Mouse (Mus musculus): ENCODE measurements around the gene Fbxw7.

DNA sequence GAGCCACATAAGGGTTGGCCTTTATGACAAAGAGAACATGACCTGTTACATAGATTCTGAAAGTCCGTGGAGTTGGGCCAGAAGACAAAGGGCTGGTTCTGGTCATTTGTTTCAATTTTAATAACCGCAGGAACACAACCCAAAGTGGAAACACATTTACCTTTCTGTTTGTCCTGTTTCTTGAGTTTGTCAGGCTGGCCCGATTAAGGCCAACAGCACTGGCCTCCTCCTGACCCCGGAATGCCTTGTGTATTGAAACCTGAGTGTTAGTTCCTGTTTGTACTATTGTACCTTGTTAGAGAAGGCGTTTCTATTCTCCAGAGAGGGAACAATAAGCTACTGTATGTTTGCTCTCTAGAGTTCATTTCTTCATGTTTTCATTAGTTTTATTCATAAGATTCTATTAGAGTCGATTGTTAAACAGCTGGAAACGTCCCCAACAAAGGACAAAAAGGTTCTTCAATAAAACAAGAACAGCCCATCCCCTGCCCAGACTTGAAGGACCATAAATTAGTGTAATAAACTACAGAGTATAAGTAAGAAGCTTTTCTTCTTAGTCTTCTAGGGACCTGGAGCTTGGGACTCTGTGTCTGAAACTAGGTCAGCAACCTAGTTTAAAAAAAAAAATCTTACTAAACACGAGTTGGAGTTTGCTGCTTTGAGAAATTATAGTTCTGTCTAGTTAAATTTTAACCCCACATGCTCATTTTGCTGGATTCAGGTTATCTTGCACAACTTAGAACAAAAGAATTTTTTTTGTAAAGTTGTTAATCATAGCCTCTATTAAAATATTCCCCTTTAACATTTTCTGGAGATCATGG is 40.6 kb upstream of the Fbxw7 start:
- TF ChIP-seq POLR2A (IDR thresholded peaks at IDR 0.05; ENCODE audit: extremely low read depth, insufficient read depth, low read length) (no peak), CTCF (IDR thresholded peaks at IDR 0.05; ENCODE audit: extremely low read depth, insufficient read depth, low read length) (no peak)
